Mouse (Mus musculus) lung, postnatal 0 days (tissue): ENCODE data around the gene Rap2b.

Source experiments
- CTCF ChIP-seq: IDR thresholded peaks from 2 replicates; pipeline ENCODE4 v1.5.1; 2016; ENCODE audit warnings: antibody characterized with exemption, mild to moderate bottlenecking
- EP300 ChIP-seq: IDR thresholded peaks from 2 replicates; pipeline ENCODE4 v1.6.1; 2016; ENCODE audit warnings: antibody characterized with exemption, mild to moderate bottlenecking, control low read depth

DNA sequence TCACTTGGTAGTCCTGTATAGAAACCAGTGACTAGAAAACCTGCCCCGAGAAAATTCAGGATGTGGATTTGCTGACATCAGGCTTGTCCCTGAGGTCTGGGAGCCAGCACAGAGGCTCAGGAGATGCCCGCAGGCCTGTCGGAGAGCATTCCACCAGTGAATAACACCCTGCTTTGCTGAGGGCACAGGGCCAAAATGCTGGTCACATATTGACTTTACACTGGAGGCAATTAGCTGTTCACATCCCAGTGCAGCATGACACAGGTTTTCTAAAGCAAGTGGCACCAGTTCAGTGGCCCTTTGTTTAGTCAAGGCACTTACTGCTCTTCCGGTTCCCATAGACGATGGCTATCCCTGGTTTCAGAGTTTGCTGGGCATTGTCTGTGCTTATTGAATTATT lies 21.1 kb upstream of the Rap2b start:
- no peak for TF ChIP-seq CTCF
- TF ChIP-seq EP300 = no peak
